Mouse (Mus musculus): ENCODE data around the gene Kcnf1.

GRCm38 (mm10) chr12:17157558-17157957 is 19.1 kb downstream of the Kcnf1 start:
- TF ChIP-seq CTCF (IDR thresholded peaks at IDR 0.05; ENCODE audit: extremely low read depth, insufficient read depth, low read length) = no peak
- TF ChIP-seq POLR2A (IDR thresholded peaks at IDR 0.05; ENCODE audit: extremely low read depth, insufficient read depth, low read length) = no peak
